Mouse (Mus musculus): ENCODE measurements around the gene Mycbpap.

- no peak for TF ChIP-seq CTCF (IDR thresholded peaks at IDR 0.05; ENCODE audit: low read depth)
- no peak for TF ChIP-seq EP300 (IDR thresholded peaks at IDR 0.05; ENCODE audit: low read depth)
Measured at GRCm38 (mm10) chr11:94472916-94473706, 48.4 kb downstream of the Mycbpap start.

Data from liver, postnatal 0 days (tissue).